8 mouse cellular contexts compared by ENCODE assay signal in the genomic region with DNA sequence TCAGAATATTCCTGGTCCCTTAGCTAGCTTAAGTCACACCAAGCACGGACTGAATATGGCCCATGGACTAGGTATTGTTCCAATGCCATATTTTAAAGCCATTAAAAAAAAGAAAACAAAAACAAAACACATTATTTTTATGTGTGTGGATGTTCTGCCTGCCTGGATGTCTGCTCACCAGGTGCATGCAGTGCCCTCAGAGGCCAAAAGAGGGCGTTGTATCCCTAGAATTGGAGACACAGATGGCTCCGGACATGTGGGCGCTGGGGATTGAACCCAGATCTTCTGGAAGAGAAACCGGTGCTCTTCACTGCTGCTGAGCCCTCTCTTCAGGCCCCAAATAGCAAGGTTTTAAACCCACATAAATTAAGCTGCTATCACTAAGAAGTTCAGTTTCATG. TPM values are rescaled to one million over a fixed set of nuclear protein-coding genes. Genes with fewer than 3 reads are reported as not detected.
DNase-seq lines count a peak whose midpoint lies in the region; ATAC-seq and TF ChIP-seq lines count a peak whose summit lies in the region.

No protein-coding gene starts in this region.

- 54% methylated on average over 5 of the region's 5 CpGs for WGBS in forebrain, embryonic 14.5 days
- 49% methylated on average over 5 of the region's 5 CpGs for WGBS in forebrain, embryonic 16.5 days
- WGBS in lung, embryonic 14.5 days: 54% methylated on average over 5 of the region's 5 CpGs
- WGBS in midbrain, embryonic 14.5 days: 44% methylated on average over 5 of the region's 5 CpGs

- H3K4me2 ChIP-seq in forebrain, embryonic 14.5 days (ENCODE audit: low read length): no peak overlapping the region
- H3K4me2 ChIP-seq in forebrain, embryonic 16.5 days (ENCODE audit: low read length): no peak overlapping the region
- H3K4me2 ChIP-seq in lung, embryonic 14.5 days: no peak overlapping the region
- no peak overlapping the region for H3K4me2 ChIP-seq in midbrain, embryonic 14.5 days (ENCODE audit: low read length)

- DNase-seq in forebrain, embryonic 14.5 days (ENCODE audit: low spot score): peak; percentile 41
- DNase-seq in lung, embryonic 14.5 days: peak; percentile 60
- no peak for DNase-seq in lung, adult 18-20 months
- peak; percentile 69 for DNase-seq in midbrain, embryonic 14.5 days
- DNase-seq in urinary bladder, postnatal 25 days (ENCODE audit: low spot score): no peak

- H3K27ac ChIP-seq in forebrain, embryonic 14.5 days (ENCODE audit: low read depth, low read length): no peak overlapping the region
- no peak overlapping the region for H3K27ac ChIP-seq in forebrain, embryonic 16.5 days (ENCODE audit: low read length)
- no peak overlapping the region for H3K27ac ChIP-seq in lung, embryonic 14.5 days (ENCODE audit: low read depth)
- no peak overlapping the region for H3K27ac ChIP-seq in bone marrow macrophage, adult 2 months (ENCODE audit: insufficient read depth, low read depth, low read length)
- no peak overlapping the region for H3K27ac ChIP-seq in midbrain, embryonic 14.5 days (replicated peaks; ENCODE audit: low read depth, low read length)

- H3K9me3 ChIP-seq in forebrain, embryonic 14.5 days (replicated peaks; ENCODE audit: control insufficient read depth, low read length): no peaks in the 10 kb centered on the region
- H3K9me3 ChIP-seq in forebrain, embryonic 16.5 days (ENCODE audit: control insufficient read depth, low read length): no peaks in the 10 kb centered on the region
- H3K9me3 ChIP-seq in lung, embryonic 14.5 days (ENCODE audit: low read depth, low read length): no peaks in the 10 kb centered on the region
- no peaks in the 10 kb centered on the region for H3K9me3 ChIP-seq in midbrain, embryonic 14.5 days (ENCODE audit: control insufficient read depth, low read length)

- H3K4me1 ChIP-seq in forebrain, embryonic 14.5 days (ENCODE audit: control insufficient read depth, insufficient read depth, low read length): peaks cover 22% of the 10 kb centered on the region
- H3K4me1 ChIP-seq in forebrain, embryonic 16.5 days (replicated peaks; ENCODE audit: control insufficient read depth, insufficient read depth, low read length): peaks cover 36% of the 10 kb centered on the region
- H3K4me1 ChIP-seq in lung, embryonic 14.5 days (ENCODE audit: insufficient read depth): no peaks in the 10 kb centered on the region
- H3K4me1 ChIP-seq in bone marrow macrophage, adult 2 months (ENCODE audit: control insufficient read depth, insufficient read depth, low read length): peaks cover 10% of the 10 kb centered on the region
- peaks cover 35% of the 10 kb centered on the region for H3K4me1 ChIP-seq in midbrain, embryonic 14.5 days (ENCODE audit: control insufficient read depth, insufficient read depth, low read length)

- TF ChIP-seq POLR2A in bone marrow macrophage, adult 2 months (IDR thresholded peaks at IDR 0.05; ENCODE audit: borderline replicate concordance, low read depth, low read length): no peak

- H3K36me3 ChIP-seq in forebrain, embryonic 14.5 days (ENCODE audit: control insufficient read depth, insufficient read depth, low read length): peaks cover 98% of the 10 kb centered on the region
- H3K36me3 ChIP-seq in forebrain, embryonic 16.5 days (ENCODE audit: control insufficient read depth, insufficient read depth): peaks cover 67% of the 10 kb centered on the region
- H3K36me3 ChIP-seq in lung, embryonic 14.5 days (ENCODE audit: insufficient read depth): peaks cover 92% of the 10 kb centered on the region
- peaks cover 99% of the 10 kb centered on the region for H3K36me3 ChIP-seq in midbrain, embryonic 14.5 days (ENCODE audit: control insufficient read depth, insufficient read depth, low read length)

- no peak for ATAC-seq in forebrain, embryonic 14.5 days
- no peak for ATAC-seq in forebrain, embryonic 16.5 days
- ATAC-seq in lung, embryonic 14.5 days (ENCODE audit: insufficient read depth): no peak
- ATAC-seq in midbrain, embryonic 14.5 days (ENCODE audit: low FRiP score, low TSS enrichment): no peak
- no peak for ATAC-seq in activated CD4-positive, CD25-positive, alpha-beta regulatory T cell, adult 4 months

- no peak overlapping the region for H3K9ac ChIP-seq in forebrain, embryonic 14.5 days (ENCODE audit: low read length)
- H3K9ac ChIP-seq in forebrain, embryonic 16.5 days (replicated peaks; ENCODE audit: low read depth, low read length): no peak overlapping the region
- H3K9ac ChIP-seq in lung, embryonic 14.5 days: no peak overlapping the region
- H3K9ac ChIP-seq in midbrain, embryonic 14.5 days (replicated peaks; ENCODE audit: low read length): no peak overlapping the region

- peak; percentile 59 for TF ChIP-seq CTCF in lung, embryonic 14.5 days (IDR thresholded peaks at IDR 0.05; ENCODE audit: low read depth)
- TF ChIP-seq CTCF in bone marrow macrophage, adult 2 months (IDR thresholded peaks at IDR 0.05; ENCODE audit: low read depth, low read length): peak; percentile 52; the same call in 1 of the 2 replicates

- no peaks in the 10 kb centered on the region for H3K27me3 ChIP-seq in forebrain, embryonic 14.5 days (replicated peaks; ENCODE audit: control insufficient read depth, insufficient read depth, low read length)
- no peaks in the 10 kb centered on the region for H3K27me3 ChIP-seq in forebrain, embryonic 16.5 days (replicated peaks; ENCODE audit: control insufficient read depth, insufficient read depth, low read length)
- 0 out of 2 replicates have a peak, but pooled peaks cover 8% of the 10 kb centered on the region for H3K27me3 ChIP-seq in lung, embryonic 14.5 days (ENCODE audit: insufficient read depth, low read length)
- no peaks in the 10 kb centered on the region for H3K27me3 ChIP-seq in midbrain, embryonic 14.5 days (ENCODE audit: control insufficient read depth, insufficient read depth, low read length)

- no peak overlapping the region for H3K4me3 ChIP-seq in forebrain, embryonic 14.5 days (ENCODE audit: low read depth, low read length)
- H3K4me3 ChIP-seq in forebrain, embryonic 16.5 days (replicated peaks; ENCODE audit: low read length): no peak overlapping the region
- H3K4me3 ChIP-seq in lung, embryonic 14.5 days (ENCODE audit: low read depth, low read length): no peak overlapping the region
- H3K4me3 ChIP-seq in bone marrow macrophage, adult 2 months (ENCODE audit: insufficient read depth, low read length): no peak overlapping the region
- no peak overlapping the region for H3K4me3 ChIP-seq in midbrain, embryonic 14.5 days (replicated peaks; ENCODE audit: low read depth, low read length)

RNA-seq across cellular contexts. Expression of gene Dbn1, which starts 9.9 kb away (rescaled TPM):
- 396 and 523 TPM in 2 replicates for polyA plus RNA-seq in forebrain, embryonic 14.5 days (2014; fragmentation: Nextera tagmentation; extraction: Ambion mirVana)
- polyA plus RNA-seq in forebrain, embryonic 16.5 days (2015; fragmentation: Nextera tagmentation; extraction: Ambion mirVana): 792 and 816 TPM in 2 replicates
- 135 and 153 TPM in 2 replicates for polyA plus RNA-seq in lung, embryonic 14.5 days (2014; fragmentation: Nextera tagmentation; extraction: Ambion mirVana)
- polyA plus RNA-seq in bone marrow macrophage, adult 2 months (2012; ENCODE audit: insufficient read depth, insufficient read length, missing spikeins): 0.62 and 1.2 TPM in 2 replicates
- polyA plus RNA-seq in midbrain, embryonic 14.5 days (2014; fragmentation: Nextera tagmentation; extraction: Ambion mirVana): 509 and 557 TPM in 2 replicates
- under 1 TPM in 1 of 2 experiments, not detected in 1; 0.25 TPM for polyA plus RNA-seq in activated CD4-positive, CD25-positive, alpha-beta regulatory T cell, adult 4 months (2017; shearing (Covaris generic))

RNA-seq across cellular contexts. Expression of gene Prr7, which starts 14.0 kb away (rescaled TPM):
- polyA plus RNA-seq in forebrain, embryonic 14.5 days (2014; fragmentation: Nextera tagmentation; extraction: Ambion mirVana): 6.7 and 7.4 TPM in 2 replicates
- 4.1 and 4.3 TPM in 2 replicates for polyA plus RNA-seq in forebrain, embryonic 16.5 days (2015; fragmentation: Nextera tagmentation; extraction: Ambion mirVana)
- polyA plus RNA-seq in lung, embryonic 14.5 days (2014; fragmentation: Nextera tagmentation; extraction: Ambion mirVana): 0.46 and 0.53 TPM in 2 replicates
- not detected in 2 replicates for polyA plus RNA-seq in bone marrow macrophage, adult 2 months (2012; ENCODE audit: insufficient read depth, insufficient read length, missing spikeins)
- polyA plus RNA-seq in midbrain, embryonic 14.5 days (2014; fragmentation: Nextera tagmentation; extraction: Ambion mirVana): 7.0 and 34.3 TPM in 2 replicates
- not detected for polyA plus RNA-seq in activated CD4-positive, CD25-positive, alpha-beta regulatory T cell, adult 4 months (2017; shearing (Covaris generic))

RNA-seq across cellular contexts. Expression of gene Grk6, which starts 33.2 kb away (rescaled TPM):
- polyA plus RNA-seq in forebrain, embryonic 14.5 days (2014; fragmentation: Nextera tagmentation; extraction: Ambion mirVana): 25.0 and 28.9 TPM in 2 replicates
- polyA plus RNA-seq in forebrain, embryonic 16.5 days (2015; fragmentation: Nextera tagmentation; extraction: Ambion mirVana): 39.4 and 40.1 TPM in 2 replicates
- 64.3 and 71.0 TPM in 2 replicates for polyA plus RNA-seq in lung, embryonic 14.5 days (2014; fragmentation: Nextera tagmentation; extraction: Ambion mirVana)
- polyA plus RNA-seq in bone marrow macrophage, adult 2 months (2012; ENCODE audit: insufficient read depth, insufficient read length, missing spikeins): 42.1 and 43.0 TPM in 2 replicates
- 41.8 and 44.0 TPM in 2 replicates for polyA plus RNA-seq in midbrain, embryonic 14.5 days (2014; fragmentation: Nextera tagmentation; extraction: Ambion mirVana)
- polyA plus RNA-seq in activated CD4-positive, CD25-positive, alpha-beta regulatory T cell, adult 4 months (2017; shearing (Covaris generic)): 10 to 100 TPM; 38.6 to 43.6 TPM

RNA-seq across cellular contexts. Expression of gene Pdlim7, which starts 35.4 kb away (rescaled TPM):
- 124 and 127 TPM in 2 replicates for polyA plus RNA-seq in forebrain, embryonic 14.5 days (2014; fragmentation: Nextera tagmentation; extraction: Ambion mirVana)
- polyA plus RNA-seq in forebrain, embryonic 16.5 days (2015; fragmentation: Nextera tagmentation; extraction: Ambion mirVana): 132 and 147 TPM in 2 replicates
- 185 and 199 TPM in 2 replicates for polyA plus RNA-seq in lung, embryonic 14.5 days (2014; fragmentation: Nextera tagmentation; extraction: Ambion mirVana)
- polyA plus RNA-seq in bone marrow macrophage, adult 2 months (2012; ENCODE audit: insufficient read depth, insufficient read length, missing spikeins): 6.0 TPM in 2 replicates
- polyA plus RNA-seq in midbrain, embryonic 14.5 days (2014; fragmentation: Nextera tagmentation; extraction: Ambion mirVana): 126 and 154 TPM in 2 replicates
- 10 to 100 TPM in 1 of 2 experiments, 1 to 10 TPM in 1; 7.4 to 14.4 TPM for polyA plus RNA-seq in activated CD4-positive, CD25-positive, alpha-beta regulatory T cell, adult 4 months (2017; shearing (Covaris generic))

RNA-seq across cellular contexts. Expression of gene Dok3, which starts 51.1 kb away (rescaled TPM):
- 1.4 and 2.9 TPM in 2 replicates for polyA plus RNA-seq in forebrain, embryonic 14.5 days (2014; fragmentation: Nextera tagmentation; extraction: Ambion mirVana)
- 3.1 and 4.6 TPM in 2 replicates for polyA plus RNA-seq in forebrain, embryonic 16.5 days (2015; fragmentation: Nextera tagmentation; extraction: Ambion mirVana)
- 2.0 and 2.6 TPM in 2 replicates for polyA plus RNA-seq in lung, embryonic 14.5 days (2014; fragmentation: Nextera tagmentation; extraction: Ambion mirVana)
- 87.8 and 94.2 TPM in 2 replicates for polyA plus RNA-seq in bone marrow macrophage, adult 2 months (2012; ENCODE audit: insufficient read depth, insufficient read length, missing spikeins)
- 3.4 and 4.0 TPM in 2 replicates for polyA plus RNA-seq in midbrain, embryonic 14.5 days (2014; fragmentation: Nextera tagmentation; extraction: Ambion mirVana)
- 1 to 10 TPM in 1 of 2 experiments, not detected in 1; 2.7 TPM for polyA plus RNA-seq in activated CD4-positive, CD25-positive, alpha-beta regulatory T cell, adult 4 months (2017; shearing (Covaris generic))

Comparison
In these comparisons a context has a peak if more than half of its experiments do, and no peak if none do; other contexts are left out.
1. DNase-seq: peak in forebrain, embryonic 14.5 days (single experiment), lung, embryonic 14.5 days (single experiment) and midbrain, embryonic 14.5 days (single experiment); none in lung, adult 18-20 months (0 of 2) and urinary bladder, postnatal 25 days (single experiment).
2. RNA of gene Dbn1, which starts 9.9 kb away (polyA plus RNA-seq): 792 to 816 TPM in forebrain, embryonic 16.5 days, 509 to 557 TPM in midbrain, embryonic 14.5 days, 396 to 523 TPM in forebrain, embryonic 14.5 days and 135 to 153 TPM in lung, embryonic 14.5 days; 0.62 to 1.2 TPM in bone marrow macrophage, adult 2 months and 0.25 TPM in activated CD4-positive, CD25-positive, alpha-beta regulatory T cell, adult 4 months; every median in the first group is over 10 times any median in the second.